ENCODE assay signal across 10 mouse cellular contexts in genomic region chr10:79745411-79745810, GRCm38 (mm10). TPM values are rescaled to one million over a fixed set of nuclear protein-coding genes. Genes with fewer than 3 reads are reported as not detected.
DNase-seq lines count a peak whose midpoint lies in the region; ATAC-seq and TF ChIP-seq lines count a peak whose summit lies in the region.
"Had no signal": no experiment of that assay in that cellular context is flagged by ENCODE, and none has a peak within 500 bp of the region (broad histone marks: within the 10 kb centered on the region; RNA-seq: fewer than 3 reads in every experiment).

No protein-coding gene starts in this region.

- DNase-seq in heart, postnatal 0 days (ENCODE audit: low spot score) = no peak
- DNase-seq in heart, adult 9 months (ENCODE audit: low spot score in 2 of 2) = no peak
- DNase-seq in midbrain, postnatal 0 days (ENCODE audit: low spot score) = no peak
- no peak for DNase-seq in adrenal gland, postnatal 25 days
- no peak for DNase-seq in cerebellum, postnatal 36 days
- DNase-seq in left cerebral cortex, adult 9 months (ENCODE audit: low spot score in 2 of 2) = no peak
- DNase-seq: cerebellum, adult 18-20 months had no signal

- H3K4me2 ChIP-seq in heart, postnatal 0 days (ENCODE audit: low read depth, low read length) = peak overlapping the region; percentile 77; the same call in 1 of the 2 replicates
- peak overlapping the region; percentile 62 for H3K4me2 ChIP-seq in embryonic facial prominence, embryonic 15.5 days (replicated peaks)
- peak overlapping the region; percentile 59 for H3K4me2 ChIP-seq in kidney, embryonic 16.5 days (replicated peaks; ENCODE audit: low read depth, low read length)
- H3K4me2 ChIP-seq in midbrain, postnatal 0 days (ENCODE audit: low read depth, low read length, poor library complexity, severe bottlenecking) = peak overlapping the region; percentile 68

- H3K27me3 ChIP-seq in heart, postnatal 0 days (ENCODE audit: control insufficient read depth, insufficient read depth, low read length) = no peaks in the 10 kb centered on the region
- H3K27me3 ChIP-seq in embryonic facial prominence, embryonic 15.5 days = no peaks in the 10 kb centered on the region
- no peaks in the 10 kb centered on the region for H3K27me3 ChIP-seq in kidney, embryonic 16.5 days (ENCODE audit: insufficient read depth, low read length)
- no peaks in the 10 kb centered on the region for H3K27me3 ChIP-seq in midbrain, postnatal 0 days (ENCODE audit: insufficient read depth, low read length)
- H3K27me3 ChIP-seq: Patski had no signal

- H3K27ac ChIP-seq in heart, postnatal 0 days (ENCODE audit: low read depth) = no peak overlapping the region
- no peak overlapping the region for H3K27ac ChIP-seq in embryonic facial prominence, embryonic 15.5 days (replicated peaks)
- H3K27ac ChIP-seq in kidney, embryonic 16.5 days (ENCODE audit: low read length) = no peak overlapping the region
- no peak overlapping the region for H3K27ac ChIP-seq in midbrain, postnatal 0 days (ENCODE audit: low read depth, low read length)

- H3K9me3 ChIP-seq in heart, postnatal 0 days (replicated peaks; ENCODE audit: control insufficient read depth, low read length) = no peaks in the 10 kb centered on the region
- peaks cover 4% of the 10 kb centered on the region; the same call in 1 of the 2 replicates for H3K9me3 ChIP-seq in embryonic facial prominence, embryonic 15.5 days (replicated peaks)
- H3K9me3 ChIP-seq in kidney, embryonic 16.5 days (ENCODE audit: low read length) = peaks cover 5% of the 10 kb centered on the region; the same call in 1 of the 2 replicates
- no peaks in the 10 kb centered on the region for H3K9me3 ChIP-seq in midbrain, postnatal 0 days (ENCODE audit: low read length)

- peak overlapping the region; percentile 75; the same call in 1 of the 2 replicates for H3K9ac ChIP-seq in heart, postnatal 0 days (replicated peaks; ENCODE audit: low read depth, low read length)
- no peak overlapping the region for H3K9ac ChIP-seq in embryonic facial prominence, embryonic 15.5 days
- H3K9ac ChIP-seq in kidney, embryonic 16.5 days (replicated peaks; ENCODE audit: low read length) = peak overlapping the region; percentile 5; the same call in 1 of the 2 replicates
- no peak overlapping the region for H3K9ac ChIP-seq in midbrain, postnatal 0 days (replicated peaks; ENCODE audit: low read length, poor library complexity, severe bottlenecking)

- TF ChIP-seq EP300 in heart, postnatal 0 days (IDR thresholded peaks at IDR 0.05; ENCODE audit: low read depth) = no peak

- H3K4me1 ChIP-seq in heart, postnatal 0 days (ENCODE audit: control insufficient read depth, insufficient read depth) = peaks cover 3% of the 10 kb centered on the region; the same call in 1 of the 2 replicates
- peaks cover 12% of the 10 kb centered on the region for H3K4me1 ChIP-seq in embryonic facial prominence, embryonic 15.5 days
- peaks cover 11% of the 10 kb centered on the region for H3K4me1 ChIP-seq in kidney, embryonic 16.5 days (ENCODE audit: insufficient read depth, low read length)
- H3K4me1 ChIP-seq in midbrain, postnatal 0 days (ENCODE audit: insufficient read depth, low read length) = no peaks in the 10 kb centered on the region

- no peak for TF ChIP-seq CTCF in heart, postnatal 0 days (IDR thresholded peaks at IDR 0.05; ENCODE audit: low read depth)
- TF ChIP-seq CTCF in midbrain, postnatal 0 days (IDR thresholded peaks at IDR 0.05) = no peak

- WGBS in heart, postnatal 0 days = 88% methylated on average over 3 of the region's 3 CpGs
- WGBS in embryonic facial prominence, embryonic 15.5 days = 85% methylated on average over 3 of the region's 3 CpGs
- 84% methylated on average over 3 of the region's 3 CpGs for WGBS in kidney, embryonic 16.5 days
- 87% methylated on average over 3 of the region's 3 CpGs for WGBS in midbrain, postnatal 0 days

- no peak for ATAC-seq in heart, postnatal 0 days (ENCODE audit: insufficient read depth, low read depth)
- no peak for ATAC-seq in embryonic facial prominence, embryonic 15.5 days (ENCODE audit: insufficient number of reproducible peaks, low FRiP score, low TSS enrichment, low read depth)
- no peak for ATAC-seq in kidney, embryonic 16.5 days (ENCODE audit: low FRiP score, low TSS enrichment)
- no peak for ATAC-seq in midbrain, postnatal 0 days (ENCODE audit: low FRiP score)

- peaks cover 40% of the 10 kb centered on the region for H3K36me3 ChIP-seq in heart, postnatal 0 days (replicated peaks; ENCODE audit: control insufficient read depth, insufficient read depth, low read length)
- H3K36me3 ChIP-seq in embryonic facial prominence, embryonic 15.5 days = peaks cover 40% of the 10 kb centered on the region
- peaks cover 38% of the 10 kb centered on the region for H3K36me3 ChIP-seq in kidney, embryonic 16.5 days (ENCODE audit: insufficient read depth, low read length)
- H3K36me3 ChIP-seq in midbrain, postnatal 0 days (ENCODE audit: insufficient read depth, low read length) = peaks cover 35% of the 10 kb centered on the region

- no peak overlapping the region for H3K4me3 ChIP-seq in heart, postnatal 0 days (ENCODE audit: low read depth, low read length)
- peak overlapping the region; percentile 76 for H3K4me3 ChIP-seq in embryonic facial prominence, embryonic 15.5 days (replicated peaks)
- peak overlapping the region; percentile 78 for H3K4me3 ChIP-seq in kidney, embryonic 16.5 days (ENCODE audit: low read length)
- 0 out of 2 replicates have a peak overlapping the region, but pooled peaks have one; percentile 62 for H3K4me3 ChIP-seq in midbrain, postnatal 0 days (ENCODE audit: low read depth, low read length)

RNA-seq across cellular contexts. Expression of gene Polrmt, which starts 1.0 kb away (rescaled TPM):
- total RNA-seq in heart, postnatal 0 days (2014; rRNA removed; ENCODE audit: low replicate concordance) = 36.9 and 56.2 TPM in 2 replicates
- 25.1 and 26.3 TPM in 2 replicates for polyA plus RNA-seq in heart, postnatal 0 days (2015; fragmentation: Nextera tagmentation; extraction: Ambion mirVana)
- polyA plus RNA-seq in embryonic facial prominence, embryonic 15.5 days (2015; fragmentation: Nextera tagmentation; extraction: Ambion mirVana) = 41.6 and 46.6 TPM in 2 replicates
- polyA plus RNA-seq in kidney, embryonic 16.5 days (2015; fragmentation: Nextera tagmentation; extraction: Ambion mirVana) = 60.9 and 63.8 TPM in 2 replicates
- 42.0 and 43.2 TPM in 2 replicates for total RNA-seq in midbrain, postnatal 0 days (2014; rRNA removed)
- 32.5 and 37.4 TPM in 2 replicates for polyA plus RNA-seq in midbrain, postnatal 0 days (2015; fragmentation: Nextera tagmentation; extraction: Ambion mirVana)
- total RNA-seq in adrenal gland, postnatal 25 days (2021) = 70.4 and 74.1 TPM in 2 replicates

RNA-seq across cellular contexts. Expression of gene Fgf22, which starts 9.5 kb away (rescaled TPM):
- not detected in 2 replicates for total RNA-seq in heart, postnatal 0 days (2014; rRNA removed; ENCODE audit: low replicate concordance)
- polyA plus RNA-seq in heart, postnatal 0 days (2015; fragmentation: Nextera tagmentation; extraction: Ambion mirVana) = 0.14 TPM in 1 of 2 replicates, not detected in the other
- polyA plus RNA-seq in embryonic facial prominence, embryonic 15.5 days (2015; fragmentation: Nextera tagmentation; extraction: Ambion mirVana) = 2.5 and 3.9 TPM in 2 replicates
- 0.14 and 0.39 TPM in 2 replicates for polyA plus RNA-seq in kidney, embryonic 16.5 days (2015; fragmentation: Nextera tagmentation; extraction: Ambion mirVana)
- 1.7 and 2.2 TPM in 2 replicates for total RNA-seq in midbrain, postnatal 0 days (2014; rRNA removed)
- 3.1 and 4.0 TPM in 2 replicates for polyA plus RNA-seq in midbrain, postnatal 0 days (2015; fragmentation: Nextera tagmentation; extraction: Ambion mirVana)
- not detected in 2 replicates for total RNA-seq in adrenal gland, postnatal 25 days (2021)

RNA-seq across cellular contexts. Expression of gene Rnf126, which starts 21.3 kb away (rescaled TPM):
- total RNA-seq in heart, postnatal 0 days (2014; rRNA removed; ENCODE audit: low replicate concordance) = 38.6 and 67.5 TPM in 2 replicates
- polyA plus RNA-seq in heart, postnatal 0 days (2015; fragmentation: Nextera tagmentation; extraction: Ambion mirVana) = 35.9 and 37.6 TPM in 2 replicates
- 110 and 127 TPM in 2 replicates for polyA plus RNA-seq in embryonic facial prominence, embryonic 15.5 days (2015; fragmentation: Nextera tagmentation; extraction: Ambion mirVana)
- polyA plus RNA-seq in kidney, embryonic 16.5 days (2015; fragmentation: Nextera tagmentation; extraction: Ambion mirVana) = 66.4 and 77.0 TPM in 2 replicates
- 79.6 and 107 TPM in 2 replicates for total RNA-seq in midbrain, postnatal 0 days (2014; rRNA removed)
- 121 and 134 TPM in 2 replicates for polyA plus RNA-seq in midbrain, postnatal 0 days (2015; fragmentation: Nextera tagmentation; extraction: Ambion mirVana)
- total RNA-seq in adrenal gland, postnatal 25 days (2021) = 59.5 and 63.8 TPM in 2 replicates

RNA-seq across cellular contexts. Expression of gene Hcn2, which starts 29.0 kb away (rescaled TPM):
- total RNA-seq in heart, postnatal 0 days (2014; rRNA removed; ENCODE audit: low replicate concordance) = 3.5 and 5.5 TPM in 2 replicates
- 0.40 and 0.45 TPM in 2 replicates for polyA plus RNA-seq in heart, postnatal 0 days (2015; fragmentation: Nextera tagmentation; extraction: Ambion mirVana)
- polyA plus RNA-seq in embryonic facial prominence, embryonic 15.5 days (2015; fragmentation: Nextera tagmentation; extraction: Ambion mirVana) = 0.07 and 0.13 TPM in 2 replicates
- 0.05 and 0.12 TPM in 2 replicates for polyA plus RNA-seq in kidney, embryonic 16.5 days (2015; fragmentation: Nextera tagmentation; extraction: Ambion mirVana)
- 60.9 and 66.1 TPM in 2 replicates for total RNA-seq in midbrain, postnatal 0 days (2014; rRNA removed)
- polyA plus RNA-seq in midbrain, postnatal 0 days (2015; fragmentation: Nextera tagmentation; extraction: Ambion mirVana) = 5.0 TPM in 2 replicates
- 5.4 and 7.7 TPM in 2 replicates for total RNA-seq in adrenal gland, postnatal 25 days (2021)

RNA-seq across cellular contexts. Expression of gene Fstl3, which starts 31.7 kb away (rescaled TPM):
- total RNA-seq in heart, postnatal 0 days (2014; rRNA removed; ENCODE audit: low replicate concordance) = 21.4 and 28.0 TPM in 2 replicates
- polyA plus RNA-seq in heart, postnatal 0 days (2015; fragmentation: Nextera tagmentation; extraction: Ambion mirVana) = 13.2 and 13.7 TPM in 2 replicates
- polyA plus RNA-seq in embryonic facial prominence, embryonic 15.5 days (2015; fragmentation: Nextera tagmentation; extraction: Ambion mirVana) = 20.1 and 20.2 TPM in 2 replicates
- 23.9 and 26.4 TPM in 2 replicates for polyA plus RNA-seq in kidney, embryonic 16.5 days (2015; fragmentation: Nextera tagmentation; extraction: Ambion mirVana)
- 3.3 and 3.4 TPM in 2 replicates for total RNA-seq in midbrain, postnatal 0 days (2014; rRNA removed)
- polyA plus RNA-seq in midbrain, postnatal 0 days (2015; fragmentation: Nextera tagmentation; extraction: Ambion mirVana) = 3.0 and 3.9 TPM in 2 replicates
- total RNA-seq in adrenal gland, postnatal 25 days (2021) = 8.5 and 10.6 TPM in 2 replicates

Comparison
In these comparisons a context has a peak if more than half of its experiments do, and no peak if none do; other contexts are left out.
1. H3K9ac ChIP-seq: peak in heart, postnatal 0 days (single experiment) and kidney, embryonic 16.5 days (single experiment); none in embryonic facial prominence, embryonic 15.5 days (single experiment) and midbrain, postnatal 0 days (single experiment).
2. Peak in every context shown above with its lines, with median percentiles within 50 percentile points of each other: H3K4me2 ChIP-seq.